Mouse (Mus musculus) naive thymus-derived CD4-positive, alpha-beta T cell, adult 5 months (primary cell): Measurements from ENCODE around the gene Rims1. TPM values are rescaled to one million over a fixed set of nuclear protein-coding genes. Genes with fewer than 3 reads are reported as not detected.

Experiments
- polyA plus RNA-seq: library from polyadenylated mRNA; unstranded; fragments of 100-300 nt; shearing (Covaris generic); gene quantifications from one replicate; pipeline ENCODE4 v1.2.1, GENCODE M21; 2017

Rims1 gene
- polyA plus RNA-seq = not detected

GRCm38 (mm10) chr1:22805726-22806625 lies at the start of gene Rims1:
TSS of gene Rims1 (minus strand) at chr1:22805994.

